Mouse (Mus musculus) myocyte (in vitro differentiated cells): Measurements from ENCODE around the gene Il33. TPM values are rescaled to one million over a fixed set of nuclear protein-coding genes. Genes with fewer than 3 reads are reported as not detected.
A peak's percentile ranks its signal among the peaks of the same experiment; 100 is the strongest.
"Not testable (repeated sequence)": the region's sequence is repeated elsewhere in the genome, so short reads cannot be mapped to it uniquely, and the experiment has no call there.

ENCODE experiments used
- H3K27me3 ChIP-seq: one replicate; pipeline ENCODE4 v1.6.1; 2011; ENCODE audit not compliant: control insufficient read depth, insufficient read depth, insufficient read length
- H3K36me3 ChIP-seq: one replicate; pipeline ENCODE4 v1.6.1; 2011; ENCODE audit not compliant: control insufficient read depth, insufficient read depth
- H3K4me2 ChIP-seq: one replicate; pipeline ENCODE4 v1.6.1; 2011; ENCODE audit warnings: low read depth, control low read depth
- H3K4me3 ChIP-seq: one replicate; pipeline ENCODE4 v1.5.1; 2011; ENCODE audit warnings: mild to moderate bottlenecking, control low read depth, moderate library complexity
- H3K79me2 ChIP-seq: one replicate; pipeline ENCODE4 v1.6.1; 2011; ENCODE audit not compliant: control insufficient read depth, insufficient read depth
- H3ac ChIP-seq: one replicate; pipeline ENCODE4 v1.6.1; 2011; ENCODE audit not compliant: control insufficient read depth, insufficient read length
- CEBPB ChIP-seq: IDR thresholded peaks from 2 replicates; pipeline ENCODE4 v1.6.1; 2011; ENCODE audit warnings: mild to moderate bottlenecking, moderate library complexity; ENCODE audit not compliant: poor library complexity, insufficient read depth, severe bottlenecking
- E2F4 ChIP-seq: IDR thresholded peaks from one replicate; pipeline ENCODE4 v1.6.1; 2011; ENCODE audit warnings: mild to moderate bottlenecking, control low read depth, moderate library complexity; ENCODE audit not compliant: insufficient read depth
- MAX ChIP-seq: IDR thresholded peaks from one replicate; pipeline ENCODE4 v1.6.1; 2011; ENCODE audit warnings: low read depth, mild to moderate bottlenecking, control low read depth
- MYOD1 ChIP-seq, 3 experiments: IDR thresholded peaks; one replicate each; pipeline ENCODE4 v1.6.1; 2011; ENCODE audit warnings: control low read depth in 2 of 3, low read depth in 2 of 3, mild to moderate bottlenecking in 2 of 3, moderate library complexity in 1 of 3; ENCODE audit not compliant: insufficient read length in 2 of 3, control insufficient read depth in 1 of 3
- MYOG ChIP-seq, 3 experiments: IDR thresholded peaks; one replicate each; pipeline ENCODE4 v1.6.1; 2011; ENCODE audit warnings: control low read depth in 2 of 3, low read depth in 2 of 3, mild to moderate bottlenecking in 2 of 3; ENCODE audit not compliant: insufficient read length in 2 of 3, control insufficient read depth in 1 of 3, insufficient read depth in 1 of 3
- POLR2A ChIP-seq: IDR thresholded peaks from one replicate; pipeline ENCODE4 v1.6.1; 2011; ENCODE audit warnings: low read depth, mild to moderate bottlenecking, control low read depth, moderate library complexity; ENCODE audit not compliant: insufficient read length
- POLR2AphosphoS2 ChIP-seq: IDR thresholded peaks from one replicate; pipeline ENCODE4 v1.6.1; 2011; ENCODE audit warnings: low read depth, control low read depth; ENCODE audit not compliant: insufficient read length
- REST ChIP-seq: IDR thresholded peaks from one replicate; pipeline ENCODE4 v1.6.1; 2011; ENCODE audit warnings: mild to moderate bottlenecking, control low read depth, moderate library complexity; ENCODE audit not compliant: insufficient read depth, insufficient read length
- SRF ChIP-seq: IDR thresholded peaks from one replicate; pipeline ENCODE4 v1.6.1; 2011; ENCODE audit warnings: low read depth; ENCODE audit not compliant: control insufficient read depth, insufficient read length
- TCF12 ChIP-seq: IDR thresholded peaks from one replicate; pipeline ENCODE4 v1.6.1; 2011; ENCODE audit warnings: mild to moderate bottlenecking, control low read depth; ENCODE audit not compliant: poor library complexity, insufficient read depth, severe bottlenecking
- TCF3 ChIP-seq: IDR thresholded peaks from one replicate; pipeline ENCODE4 v1.6.1; 2011; ENCODE audit warnings: low read depth, control low read depth; ENCODE audit not compliant: insufficient read length
- USF1 ChIP-seq: IDR thresholded peaks from one replicate; pipeline ENCODE4 v1.6.1; 2011; ENCODE audit warnings: low read depth, mild to moderate bottlenecking, control low read depth, moderate library complexity
- polyA plus RNA-seq: library from polyadenylated mRNA; unstranded; fragments of >200 nt; fragmentation: generic; extraction: Trizol; gene quantifications from one replicate; pipeline ENCODE4 v1.2.1, GENCODE M21; 2012; ENCODE audit warnings: missing spikeins

The Il33 gene
- polyA plus RNA-seq, 1 experiment = 1.4 TPM

DNA sequence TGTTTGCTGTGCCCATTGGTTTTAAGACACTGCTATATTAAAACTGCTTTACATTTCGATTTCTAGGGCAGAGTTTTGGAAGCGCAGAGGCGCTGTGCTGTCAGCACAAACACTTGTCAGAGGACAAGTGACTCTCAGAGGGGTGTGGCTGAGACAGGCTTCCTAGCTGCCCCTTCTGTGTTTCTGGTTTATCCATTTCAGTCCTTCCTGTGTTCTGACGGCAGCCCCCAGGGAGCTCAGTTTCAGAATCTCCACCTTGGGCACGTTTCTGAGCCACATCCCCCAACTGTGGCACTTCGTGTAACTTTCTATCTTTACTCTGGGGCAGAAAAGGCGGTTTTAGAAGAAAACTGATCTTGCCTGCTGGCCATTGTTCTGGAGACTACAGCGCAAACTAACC lies 12.5 kb downstream of the Il33 start:
- H3K4me2 ChIP-seq = no peak overlapping the region
- no peak for TF ChIP-seq REST
- no peak for TF ChIP-seq E2F4
- no peak for TF ChIP-seq TCF3
- TF ChIP-seq MYOD1 (IDR thresholded peaks at IDR 0.05; ENCODE audit: control insufficient read depth in 1 of 3, insufficient read length in 2 of 3, low read depth in 2 of 3) = no peak
- TF ChIP-seq SRF = no peak
- TF ChIP-seq MYOG (IDR thresholded peaks at IDR 0.05; ENCODE audit: control insufficient read depth in 1 of 3, insufficient read depth in 1 of 3, insufficient read length in 2 of 3, low read depth in 2 of 3) = no peak
- TF ChIP-seq POLR2A = no peak
- no peak for TF ChIP-seq POLR2AphosphoS2
- TF ChIP-seq CEBPB = no peak
- no peak for TF ChIP-seq MAX
- no peak for TF ChIP-seq USF1
- TF ChIP-seq TCF12 = no peak
- no peak overlapping the region for H3K4me3 ChIP-seq
- no peaks in the 10 kb centered on the region for H3K79me2 ChIP-seq
- H3K27me3 ChIP-seq = no peaks in the 10 kb centered on the region
- H3K36me3 ChIP-seq = no peaks in the 10 kb centered on the region
- H3ac ChIP-seq = no peak overlapping the region

DNA sequence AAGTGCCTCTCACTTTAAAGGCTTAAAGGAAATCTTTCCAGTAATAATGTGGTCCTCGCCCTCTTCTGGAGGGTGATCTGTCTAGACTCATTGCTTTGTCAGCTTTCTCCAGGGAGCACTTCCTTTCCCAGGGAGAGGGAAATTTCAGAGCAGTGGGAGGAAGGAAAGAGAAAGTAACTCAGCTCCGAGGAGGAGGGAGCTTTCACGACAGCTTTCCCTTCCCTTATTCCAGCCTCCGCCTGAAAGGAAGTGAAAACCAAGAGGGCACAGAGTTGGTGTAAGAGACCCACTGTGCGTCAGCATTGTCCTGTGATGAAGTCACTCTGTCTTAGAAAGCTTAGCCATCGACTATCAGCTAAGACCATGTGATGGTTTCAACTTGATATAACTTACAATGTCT lies 15.3 kb downstream of the Il33 start:
- Histone ChIP-seq H3K4me3 (no peak overlapping the region), H3K4me2 (peak overlapping the region; percentile 51), H3K79me2 (no peaks in the 10 kb centered on the region), H3K27me3 (no peaks in the 10 kb centered on the region), H3K36me3 (no peaks in the 10 kb centered on the region), H3ac (no peak overlapping the region)
- no peak for TF ChIP-seq SRF
- no peak for TF ChIP-seq MAX
- TF ChIP-seq TCF12 = no peak
- no peak for TF ChIP-seq POLR2A

DNA sequence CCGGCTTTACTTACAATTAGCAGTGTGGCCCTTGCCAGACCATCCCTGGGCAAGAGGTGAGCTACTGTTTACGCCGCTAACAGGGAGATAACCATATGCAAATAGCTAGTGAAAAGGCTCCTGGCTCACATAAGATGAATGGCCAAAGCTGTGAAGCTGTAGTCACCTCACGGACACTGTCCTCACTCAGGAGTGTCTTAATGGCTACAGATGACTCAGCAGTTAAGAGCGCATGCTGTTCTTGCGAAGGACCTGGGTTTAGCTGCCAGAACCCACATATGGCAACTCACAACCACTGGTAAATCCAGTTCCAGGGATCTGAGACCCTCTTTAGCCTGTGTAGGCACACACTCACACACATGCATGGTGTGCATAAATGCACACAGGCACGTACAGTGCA lies 16.3 kb downstream of the Il33 start:
- Histone ChIP-seq H3K36me3 (no peaks in the 10 kb centered on the region), H3K4me3 (no peak overlapping the region), H3ac (no peak overlapping the region), H3K79me2 (no peaks in the 10 kb centered on the region), H3K27me3 (no peaks in the 10 kb centered on the region), H3K4me2 (no peak overlapping the region)
- TF ChIP-seq E2F4 (no peak), REST (no peak), USF1 (no peak), CEBPB (no peak), TCF3 (no peak), MAX (no peak), POLR2A (no peak), SRF (no peak), MYOG (IDR thresholded peaks at IDR 0.05; ENCODE audit: control insufficient read depth in 1 of 3, insufficient read depth in 1 of 3, insufficient read length in 2 of 3, low read depth in 2 of 3) (no peak), MYOD1 (IDR thresholded peaks at IDR 0.05; ENCODE audit: control insufficient read depth in 1 of 3, insufficient read length in 2 of 3, low read depth in 2 of 3) (no peak), TCF12 (no peak), POLR2AphosphoS2 (no peak)

DNA sequence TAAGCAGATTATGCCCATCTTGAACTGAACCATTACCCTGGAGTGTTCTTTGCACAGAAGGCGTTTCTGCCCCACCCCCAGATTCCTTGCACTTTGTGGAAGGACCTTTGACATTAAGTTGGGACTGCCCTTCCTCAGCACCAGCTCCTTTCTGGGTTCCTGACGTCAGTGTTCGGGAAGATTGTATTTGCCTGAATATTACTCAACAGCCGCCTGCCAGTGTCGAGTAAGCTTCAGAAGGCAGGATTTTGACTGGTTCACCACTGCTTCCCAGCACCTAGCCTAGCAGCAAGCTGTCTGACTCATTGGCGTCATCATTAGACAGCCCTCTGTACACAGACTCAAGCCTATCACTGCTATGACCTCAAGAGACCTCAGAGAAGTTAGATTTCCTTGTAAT lies 17.4 kb downstream of the Il33 start:
- no peaks in the 10 kb centered on the region for H3K79me2 ChIP-seq
- no peak overlapping the region for H3K4me2 ChIP-seq
- no peaks in the 10 kb centered on the region for H3K36me3 ChIP-seq
- no peak overlapping the region for H3K4me3 ChIP-seq
- H3ac ChIP-seq = no peak overlapping the region
- no peaks in the 10 kb centered on the region for H3K27me3 ChIP-seq
- TF ChIP-seq MYOD1 (IDR thresholded peaks at IDR 0.05; ENCODE audit: control insufficient read depth in 1 of 3, insufficient read length in 2 of 3, low read depth in 2 of 3) = no peak
- no peak for TF ChIP-seq POLR2AphosphoS2
- no peak for TF ChIP-seq TCF3
- 0 out of 2 replicates have a peak, but pooled peaks have one; percentile 7 for TF ChIP-seq CEBPB

DNA sequence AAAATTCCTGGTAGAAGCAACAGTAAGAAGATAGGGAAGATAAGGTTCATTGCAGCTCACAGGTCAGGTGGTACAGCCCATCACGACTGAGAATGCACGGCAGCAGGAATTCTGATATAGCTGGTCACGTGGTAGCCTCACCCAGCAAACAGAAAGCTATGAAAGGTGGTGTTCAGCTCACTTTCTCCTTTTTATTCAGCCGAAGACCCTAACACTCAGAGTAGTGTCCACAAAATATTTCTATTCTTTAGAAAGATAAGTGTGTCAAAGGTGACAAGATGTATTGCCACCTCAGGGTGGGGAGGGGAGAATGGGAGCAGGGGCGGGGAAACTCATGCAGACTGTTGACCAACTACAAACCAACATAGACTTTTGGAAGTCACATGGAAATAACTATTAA lies 19.5 kb downstream of the Il33 start:
- Histone ChIP-seq H3K4me2 (no peak overlapping the region), H3K36me3 (no peaks in the 10 kb centered on the region), H3K27me3 (no peaks in the 10 kb centered on the region), H3K79me2 (no peaks in the 10 kb centered on the region), H3K4me3 (no peak overlapping the region), H3ac (no peak overlapping the region)
- TF ChIP-seq USF1 (no peak), TCF12 (no peak), CEBPB (no peak), TCF3 (no peak), MAX (no peak), E2F4 (no peak), SRF (no peak), POLR2AphosphoS2 (no peak), POLR2A (no peak), MYOD1 (IDR thresholded peaks at IDR 0.05; ENCODE audit: control insufficient read depth in 1 of 3, insufficient read length in 2 of 3, low read depth in 2 of 3) (no peak), MYOG (IDR thresholded peaks at IDR 0.05; ENCODE audit: control insufficient read depth in 1 of 3, insufficient read depth in 1 of 3, insufficient read length in 2 of 3, low read depth in 2 of 3) (no peak), REST (no peak)

DNA sequence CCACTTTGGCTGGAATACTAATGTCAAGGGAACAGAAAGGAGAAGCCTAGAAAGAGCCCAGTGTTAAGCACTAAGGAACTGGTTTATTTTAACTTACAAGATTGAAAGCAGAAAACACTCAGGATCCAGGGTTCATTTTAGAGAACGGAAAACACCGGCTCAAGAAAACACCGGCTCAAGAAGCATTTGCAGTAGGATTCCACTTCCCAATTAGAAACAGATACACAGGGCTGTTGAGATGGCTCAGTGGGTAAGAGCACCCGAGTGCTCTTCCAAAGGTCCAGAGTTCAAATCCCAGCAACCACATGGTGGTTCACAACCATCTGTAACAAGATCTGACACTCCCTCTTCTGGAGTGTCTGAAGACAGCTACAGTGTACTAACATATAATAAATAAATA lies 20.0 kb downstream of the Il33 start:
- H3K27me3 ChIP-seq, H3K4me2 ChIP-seq, H3K36me3 ChIP-seq, H3K79me2 ChIP-seq, H3K4me3 ChIP-seq, H3ac ChIP-seq: not testable (repeated sequence)
